Mouse (Mus musculus) cerebellum, postnatal 14 days (tissue): ENCODE data around the gene Cops3.
A peak's percentile ranks its signal among the peaks of the same experiment; 100 is the strongest.
"Not testable (repeated sequence)": the region's sequence is repeated elsewhere in the genome, so short reads cannot be mapped to it uniquely, and the experiment has no call there.

Source experiments
- DNase-seq, 2 experiments: peaks; one replicate each; pipeline ENCODE4 v3.0.0; 2021; ENCODE audit warnings: mixed read lengths in 2 of 2

The Cops3 gene

GRCm38 (mm10) chr11:59839459-59840126 lies at the start of gene Cops3:
Cops3 (minus strand) TSS chr11:59839838.
- DNase-seq, result peak; percentile 96 to 97

- DNase-seq, result peak in 1 of 2 experiments; percentile 34
These were observed 48.5 kb upstream of the Cops3 start for GRCm38 (mm10) chr11:59888151-59888550.

GRCm38 (mm10) chr11:59886952-59887351 lies 47.3 kb upstream of the Cops3 start:
- DNase-seq, result no peak

- DNase-seq, result no peak
These were observed 45.8 kb upstream of the Cops3 start for GRCm38 (mm10) chr11:59885217-59885986.

- peak; percentile 89 to 92 for DNase-seq
These were observed 40.4 kb upstream of the Cops3 start for GRCm38 (mm10) chr11:59880031-59880430.

- DNase-seq, result no peak
These were observed 32.5 kb upstream of the Cops3 start for GRCm38 (mm10) chr11:59872124-59872523.

- DNase-seq, result no peak
These were observed 24.7 kb upstream of the Cops3 start for GRCm38 (mm10) chr11:59864316-59864715.

- no peak for DNase-seq
These were observed 20.8 kb upstream of the Cops3 start for GRCm38 (mm10) chr11:59860467-59860866.

GRCm38 (mm10) chr11:59852865-59853264 lies 13.2 kb upstream of the Cops3 start:
- DNase-seq, result no peak

- peak; percentile 85 for DNase-seq
These were observed 8.6 kb upstream of the Cops3 start for GRCm38 (mm10) chr11:59847891-59848884.

GRCm38 (mm10) chr11:59847131-59847530 lies 7.5 kb upstream of the Cops3 start:
- DNase-seq, result peak; percentile 68 to 73

GRCm38 (mm10) chr11:59846311-59846710 lies 6.7 kb upstream of the Cops3 start:
- DNase-seq, result no peak

GRCm38 (mm10) chr11:59839008-59839458 lies 605 bp downstream of the Cops3 start, which contains the start of gene Nt5m:
Nt5m (plus strand) TSS chr11:59839447.
- DNase-seq, result peak; percentile 96 to 97

- DNase-seq, result no peak
These were observed 1.2 kb downstream of the Cops3 start for GRCm38 (mm10) chr11:59838426-59838825.

- DNase-seq, result not testable (repeated sequence)
These were observed 1.8 kb downstream of the Cops3 start for GRCm38 (mm10) chr11:59837789-59838188.

- DNase-seq, result no peak
These were observed 18.0 kb downstream of the Cops3 start for GRCm38 (mm10) chr11:59821625-59822024.

- DNase-seq, result no peak
These were observed 21.7 kb downstream of the Cops3 start for GRCm38 (mm10) chr11:59817916-59818315.

- DNase-seq, result no peak
These were observed 24.1 kb downstream of the Cops3 start for GRCm38 (mm10) chr11:59815482-59816065.

GRCm38 (mm10) chr11:59814936-59815335 lies 24.7 kb downstream of the Cops3 start:
- no peak for DNase-seq

- no peak for DNase-seq
These were observed 25.3 kb downstream of the Cops3 start for GRCm38 (mm10) chr11:59814311-59814710.

- no peak for DNase-seq
These were observed 26.4 kb downstream of the Cops3 start for GRCm38 (mm10) chr11:59813276-59813675.

GRCm38 (mm10) chr11:59811211-59811610 lies 28.4 kb downstream of the Cops3 start:
- DNase-seq, result no peak
